Mouse (Mus musculus) neutrophil, adult 5-6 weeks (primary cell): ENCODE results near the gene Paox. TPM values are rescaled to one million over a fixed set of nuclear protein-coding genes. Genes with fewer than 3 reads are reported as not detected.

ENCODE experiments used
- ATAC-seq: fragments of 151-379, 151-347 bp; 2 replicates; pipeline ENCODE4 v1.8.0; 2017; ENCODE audit warnings: mild to moderate bottlenecking, moderate TSS enrichment; ENCODE audit not compliant: insufficient number of reproducible peaks, poor library complexity, low FRiP score, severe bottlenecking; ENCODE audit errors: extremely low read depth
- total RNA-seq: library from RNA; stranded (forward); fragments of 200-1000 nt; gene quantifications from 2 replicates; pipeline ENCODE4 v1.2.3, GENCODE M21; 2017

Gene Paox
- total RNA-seq, 1 experiment from 2014 or later, result 4.9 TPM

- no peak for ATAC-seq
These were observed 38.8 kb downstream of the Paox start, which contains the start of gene Sprn for GRCm38 (mm10) chr7:140154218-140154927. Sprn (minus strand) TSS chr7:140154877.

DNA sequence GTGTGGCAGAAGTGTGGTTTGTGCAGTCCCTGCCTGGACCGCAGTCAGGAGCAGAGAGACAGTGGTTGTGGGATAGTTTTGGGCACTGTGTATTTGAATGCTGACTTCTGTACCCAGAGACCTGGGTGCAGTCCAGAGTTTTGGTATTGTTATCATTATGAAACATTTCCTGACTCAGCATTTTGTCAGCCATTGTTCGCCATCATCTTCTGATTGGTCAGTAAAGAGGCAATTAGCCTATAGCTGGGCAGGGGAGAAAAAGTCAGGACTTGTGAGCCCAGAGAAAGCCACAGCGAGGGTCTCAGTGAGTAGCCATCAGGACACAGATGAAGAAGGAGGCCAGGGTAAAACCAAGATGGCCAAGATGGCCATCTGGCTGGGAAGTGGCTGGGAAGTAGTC, 44.8 kb downstream of the Paox start:
- ATAC-seq, result no peak

GRCm38 (mm10) chr7:140164664-140165063, 49.1 kb downstream of the Paox start, which contains the start of gene Olfr522:
Olfr522 (minus strand) TSS chr7:140164764.
- no peak for ATAC-seq

GRCm38 (mm10) chr7:140167950-140168349, 52.4 kb downstream of the Paox start:
- no peak for ATAC-seq

- no peak for ATAC-seq
These were observed 53.8 kb downstream of the Paox start for GRCm38 (mm10) chr7:140169386-140169785.

DNA sequence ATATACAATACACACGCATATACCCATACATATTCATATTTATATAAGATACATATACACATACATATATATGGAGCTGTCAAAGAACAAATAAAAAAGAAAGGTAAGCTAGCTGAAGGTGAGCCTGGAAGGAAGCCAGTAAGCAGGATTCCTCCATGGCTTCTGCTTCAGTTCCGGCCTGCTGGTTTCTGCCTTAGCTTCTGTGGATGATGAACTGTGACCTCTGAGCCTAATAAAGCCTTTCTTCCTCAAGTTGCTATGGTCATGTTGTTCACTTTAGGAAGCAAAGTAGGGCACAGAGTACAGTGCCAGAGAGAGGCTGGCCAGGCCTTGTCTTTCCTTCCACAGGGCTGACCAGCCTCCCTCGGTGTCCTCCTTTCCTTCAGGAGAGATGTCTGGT, 55.3 kb downstream of the Paox start:
- no peak for ATAC-seq

DNA sequence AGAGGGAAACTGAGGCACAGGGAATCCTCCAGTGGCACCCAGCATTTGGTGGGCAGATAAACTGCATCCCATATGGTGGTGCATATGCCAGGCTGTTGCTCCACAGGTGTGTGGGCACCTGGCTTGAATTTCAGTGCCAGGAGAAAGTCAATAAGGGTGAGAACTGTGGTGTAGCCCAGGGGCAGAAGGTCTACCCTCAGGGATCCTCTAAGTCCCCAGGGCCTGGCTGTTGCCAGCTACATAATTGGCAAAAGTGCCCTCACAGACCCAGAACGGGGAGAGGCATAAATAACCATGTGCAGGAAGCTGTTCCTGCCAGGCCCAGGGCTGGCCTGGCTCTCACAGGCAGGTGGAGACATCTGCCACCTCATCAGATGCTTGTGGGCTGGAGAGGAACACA, 57.3 kb downstream of the Paox start, which contains the start of gene Olfr523:
Olfr523 (plus strand) TSS at position 282 of the 400 bp plus-strand sequence.
- no peak for ATAC-seq

DNA sequence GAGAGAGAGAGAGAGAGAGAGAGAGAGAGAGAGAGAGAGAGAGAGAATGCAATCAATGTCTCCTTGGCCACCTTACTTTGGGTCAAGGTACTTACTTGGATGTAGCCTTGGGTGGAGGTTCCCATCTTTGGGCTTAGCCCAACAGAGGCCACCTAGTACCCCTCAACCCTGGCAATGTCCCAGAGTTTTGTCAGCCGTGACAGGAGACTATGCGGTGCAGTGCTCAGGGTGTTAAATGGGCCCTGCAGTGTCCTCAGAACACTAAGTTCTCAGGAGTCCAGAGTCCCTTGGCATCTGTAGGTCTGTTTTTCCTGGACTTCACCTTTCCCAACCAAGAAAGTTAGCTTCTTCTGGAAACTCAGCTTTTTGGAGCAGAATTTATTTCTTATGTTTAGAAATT, 63.6 kb downstream of the Paox start:
- ATAC-seq, result no peak

GRCm38 (mm10) chr7:140180692-140181091, 65.1 kb downstream of the Paox start:
- ATAC-seq, result no peak

DNA sequence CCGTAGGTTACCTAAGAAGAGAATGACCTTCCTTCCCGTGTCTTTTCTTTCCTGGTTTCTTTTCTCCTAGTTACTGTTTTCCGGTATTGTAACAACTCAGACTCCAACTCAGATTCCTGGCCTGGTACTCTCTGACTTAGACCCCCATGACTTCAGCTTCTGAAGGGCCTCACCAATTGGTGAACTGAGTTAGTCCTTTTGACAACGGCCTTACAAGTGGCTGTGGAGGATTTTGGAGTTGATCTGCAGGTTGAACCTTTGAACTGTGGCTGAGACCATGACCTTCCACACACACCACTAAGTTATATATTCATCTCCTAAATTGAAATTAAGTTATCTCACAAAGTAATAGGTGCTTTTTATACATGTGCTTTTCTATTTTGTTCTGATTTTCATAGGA, 68.6 kb downstream of the Paox start:
- ATAC-seq, result no peak

Other genes with a start within 250 kb of the Paox start
- gene Kndc1, start 221.1 kb upstream of the Paox start, total RNA-seq, result not detected in 2 replicates
- gene Utf1, start 172.0 kb upstream of the Paox start, total RNA-seq, result not detected in 2 replicates
- 2.2 TPM in 2 replicates for gene 6430531B16Rik, start 137.0 kb upstream of the Paox start, total RNA-seq
- gene Adam8, start 123.2 kb upstream of the Paox start, total RNA-seq, result 217 and 224 TPM in 2 replicates
- 22.7 and 27.9 TPM in 2 replicates for gene Zfp511, start 79.4 kb upstream of the Paox start, total RNA-seq
- gene Tubgcp2, start 79.1 kb upstream of the Paox start, total RNA-seq, result 15.6 and 16.8 TPM in 2 replicates
- not detected in 2 replicates for gene Msx3, start 66.7 kb upstream of the Paox start, total RNA-seq
- not detected in 2 replicates for gene Caly, start 33.3 kb upstream of the Paox start, total RNA-seq
- not detected in 2 replicates for gene Prap1, start 22.4 kb upstream of the Paox start, total RNA-seq
- 1.9 TPM in 1 of 2 replicates, not detected in the other for gene Fuom, start 13.4 kb upstream of the Paox start, total RNA-seq
- gene Echs1, start 677 bp downstream of the Paox start, total RNA-seq, result 20.0 and 45.2 TPM in 2 replicates
- 5.0 and 13.8 TPM in 2 replicates for gene Mtg1, start 21.8 kb downstream of the Paox start, total RNA-seq
- gene Sprn, start 39.1 kb downstream of the Paox start, total RNA-seq, result not detected in 2 replicates
- not detected in 2 replicates for gene Olfr522, start 49.0 kb downstream of the Paox start, total RNA-seq
- gene Olfr523, start 57.4 kb downstream of the Paox start, total RNA-seq, result 0.23 TPM in 1 of 2 replicates, not detected in the other
- not detected in 2 replicates for gene Olfr524, start 90.2 kb downstream of the Paox start, total RNA-seq
- gene Cd163l1, start 102.5 kb downstream of the Paox start, total RNA-seq, result 0.47 and 1.6 TPM in 2 replicates
- gene 5830411N06Rik, start 131.5 kb downstream of the Paox start, total RNA-seq, result 4.4 and 4.7 TPM in 2 replicates
- not detected in 2 replicates for gene Olfr525, start 205.1 kb downstream of the Paox start, total RNA-seq
- gene Olfr527, start 218.2 kb downstream of the Paox start, total RNA-seq, result 0.37 TPM in 1 of 2 replicates, not detected in the other
- gene Olfr60, start 245.9 kb downstream of the Paox start, total RNA-seq, result not detected in 2 replicates